Mouse (Mus musculus) intestine, postnatal 0 days (tissue): ENCODE data around the gene Shisa8. TPM values are rescaled to one million over a fixed set of nuclear protein-coding genes. Genes with fewer than 3 reads are reported as not detected.
A peak's percentile ranks its signal among the peaks of the same experiment; 100 is the strongest.

ENCODE experiments used
- ATAC-seq: fragments of 200-750 bp; cut with Nextera tagmentation; 2 replicates; pipeline ENCODE4 v1.8.0; 2017; ENCODE audit warnings: mild to moderate bottlenecking, moderate TSS enrichment, moderate library complexity
- H3K27ac ChIP-seq: fragments of 300-500 bp; sonication (generic); 2 replicates; pipeline ENCODE4 v1.5.1; 2014; ENCODE audit warnings: mild to moderate bottlenecking, low read depth, low read length, moderate library complexity
- H3K27me3 ChIP-seq: fragments of 300-500 bp; sonication (generic); replicated peaks from 2 replicates; pipeline ENCODE4 v1.6.1; 2014; ENCODE audit warnings: low read length, mixed read lengths; ENCODE audit not compliant: control insufficient read depth, insufficient read depth
- H3K36me3 ChIP-seq: fragments of 300-500 bp; sonication (generic); 2 replicates; pipeline ENCODE4 v1.6.1; 2014; ENCODE audit warnings: mild to moderate bottlenecking, moderate library complexity; ENCODE audit not compliant: control insufficient read depth, insufficient read depth
- H3K4me1 ChIP-seq: fragments of 300-500 bp; sonication (generic); replicated peaks from 2 replicates; pipeline ENCODE4 v1.6.1; 2014; ENCODE audit warnings: antibody characterized with exemption, low read length, mixed read lengths; ENCODE audit not compliant: control insufficient read depth, insufficient read depth
- H3K4me2 ChIP-seq: fragments of 300-500 bp; sonication (generic); replicated peaks from 2 replicates; pipeline ENCODE4 v1.6.1; 2014; ENCODE audit warnings: low read depth, mild to moderate bottlenecking, moderate library complexity
- H3K4me3 ChIP-seq: fragments of 300-500 bp; sonication (generic); 2 replicates; pipeline ENCODE4 v1.5.1; 2014; ENCODE audit warnings: low read depth, low read length
- H3K9ac ChIP-seq: fragments of 300-500 bp; sonication (generic); 2 replicates; pipeline ENCODE4 v1.6.1; 2014; ENCODE audit warnings: mild to moderate bottlenecking, low read depth, low read length
- H3K9me3 ChIP-seq: fragments of 300-500 bp; sonication (generic); 2 replicates; pipeline ENCODE4 v1.6.1; 2016; ENCODE audit warnings: mixed run types; ENCODE audit not compliant: control insufficient read depth
- CTCF ChIP-seq: sonication (generic); IDR thresholded peaks from 2 replicates; pipeline ENCODE4 v1.5.1; 2016; ENCODE audit warnings: low read depth, mild to moderate bottlenecking, control low read depth, antibody characterized with exemption, moderate library complexity
- WGBS: fragments of 180-500 bp; shearing (Covaris S2); extraction: QIAGEN DNeasy Blood & Tissue Kit; methylation state at CpG from one replicate; pipeline ENCODE4 v1.1.7; 2014; 5-methylcytosine and 5-hydroxymethylcytosine counted together
- polyA plus RNA-seq: library from polyadenylated mRNA; unstranded; fragments of >200 nt; fragmentation: Nextera tagmentation; extraction: Ambion mirVana; gene quantifications from 2 replicates; pipeline ENCODE4 v1.2.1, GENCODE M21; 2015

The Shisa8 gene
- polyA plus RNA-seq, 1 experiment from 2014 or later = not detected

DNA sequence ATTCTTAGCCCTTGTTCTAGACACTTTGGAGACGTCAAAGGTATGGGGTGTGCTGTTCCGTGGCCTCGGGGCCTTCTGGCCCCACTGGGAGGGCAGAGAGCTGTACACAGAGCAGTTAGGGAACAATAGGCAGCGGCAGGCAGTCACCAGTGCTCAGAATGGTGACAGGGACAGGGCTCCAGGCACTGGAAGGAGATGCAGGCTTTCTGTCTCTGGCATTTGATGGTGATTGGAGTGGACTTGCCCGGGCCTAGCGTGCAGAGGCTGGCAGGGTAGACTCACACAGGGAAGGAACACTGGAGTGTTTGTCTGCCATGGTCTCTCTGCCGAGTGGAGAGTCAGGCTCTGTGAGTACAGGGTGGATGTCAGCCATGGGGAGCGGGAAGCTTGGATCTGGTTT is 20.0 kb downstream of the Shisa8 start:
- H3K9me3 ChIP-seq = no peaks in the 10 kb centered on the region
- H3K4me2 ChIP-seq = no peak overlapping the region
- WGBS = 90% methylated on average over 8 of the region's 8 CpGs
- no peak overlapping the region for H3K4me3 ChIP-seq
- H3K36me3 ChIP-seq = peaks cover 85% of the 10 kb centered on the region
- H3K27me3 ChIP-seq = no peaks in the 10 kb centered on the region
- no peak for ATAC-seq
- no peak overlapping the region for H3K27ac ChIP-seq
- no peaks in the 10 kb centered on the region for H3K4me1 ChIP-seq
- TF ChIP-seq CTCF = no peak
- no peak overlapping the region for H3K9ac ChIP-seq

DNA sequence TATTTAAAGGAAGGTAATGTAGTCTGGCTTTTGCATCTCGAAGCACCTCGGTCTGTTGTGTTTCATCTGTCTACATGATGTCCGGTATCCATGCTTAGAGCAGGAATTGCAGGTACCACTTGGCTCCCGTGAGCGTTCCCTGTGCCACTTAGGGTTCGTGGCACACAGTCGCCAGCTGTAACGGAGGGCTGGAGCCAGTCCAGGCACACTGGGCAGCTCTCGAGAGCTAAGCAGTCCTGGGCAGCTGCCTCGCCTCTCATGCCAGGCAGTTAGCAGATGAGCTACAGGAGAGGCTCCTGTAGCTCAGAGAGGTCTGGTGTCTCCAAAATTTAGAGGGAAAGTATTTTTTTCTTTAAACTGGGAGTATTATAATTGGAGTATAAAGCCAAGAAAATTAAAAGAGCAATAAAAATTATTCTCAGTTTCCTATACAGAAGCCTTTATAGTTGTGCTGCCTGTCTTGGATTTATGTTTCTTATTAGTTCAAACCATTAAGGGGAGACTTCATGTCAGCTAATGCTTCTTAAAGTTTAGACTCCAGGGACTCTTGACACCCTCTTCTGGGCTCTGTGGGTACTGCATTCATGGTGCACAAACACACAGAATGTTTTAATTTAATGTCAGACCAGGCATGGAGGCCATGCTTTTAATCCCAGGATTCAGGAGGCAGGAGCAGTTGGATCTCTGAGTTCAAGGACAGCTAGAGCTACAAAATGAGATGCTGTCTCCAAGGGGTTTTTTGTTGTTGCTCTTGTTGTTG is 24.0 kb downstream of the Shisa8 start:
- H3K36me3 ChIP-seq = peaks cover 84% of the 10 kb centered on the region
- 96% methylated on average over 10 of the region's 10 CpGs for WGBS
- no peak overlapping the region for H3K27ac ChIP-seq
- H3K4me2 ChIP-seq = no peak overlapping the region
- peak; percentile 69 for TF ChIP-seq CTCF
- H3K27me3 ChIP-seq = no peaks in the 10 kb centered on the region
- no peak overlapping the region for H3K4me3 ChIP-seq
- H3K9me3 ChIP-seq = no peaks in the 10 kb centered on the region
- H3K4me1 ChIP-seq = no peaks in the 10 kb centered on the region
- ATAC-seq = no peak
- no peak overlapping the region for H3K9ac ChIP-seq

DNA sequence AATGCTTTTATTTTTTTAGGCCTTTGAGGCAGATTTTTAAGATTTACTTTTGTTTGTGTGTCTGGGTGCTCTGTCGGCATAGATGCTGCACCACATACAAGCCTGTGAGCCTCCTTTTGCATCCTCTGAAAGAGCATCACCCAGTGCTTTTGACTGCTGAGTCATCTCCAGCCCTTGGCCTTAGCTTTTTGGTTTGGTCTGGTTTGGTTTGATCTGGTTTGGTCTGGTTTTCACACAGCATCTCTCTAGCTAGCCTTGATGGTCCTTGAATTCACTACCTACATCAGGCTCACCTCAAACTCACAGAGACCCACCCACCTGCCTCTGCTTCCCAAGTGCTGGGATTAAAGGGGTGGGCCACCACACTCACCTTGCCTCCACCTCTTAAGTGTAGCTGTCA is 24.7 kb downstream of the Shisa8 start:
- no peak for TF ChIP-seq CTCF
- no peak for ATAC-seq
- no peaks in the 10 kb centered on the region for H3K27me3 ChIP-seq
- no peak overlapping the region for H3K27ac ChIP-seq
- no peak overlapping the region for H3K9ac ChIP-seq
- H3K4me1 ChIP-seq = no peaks in the 10 kb centered on the region
- 100% methylated on average over 1 of the region's 1 CpGs for WGBS
- H3K4me2 ChIP-seq = no peak overlapping the region
- no peak overlapping the region for H3K4me3 ChIP-seq
- peaks cover 84% of the 10 kb centered on the region for H3K36me3 ChIP-seq
- H3K9me3 ChIP-seq = no peaks in the 10 kb centered on the region

DNA sequence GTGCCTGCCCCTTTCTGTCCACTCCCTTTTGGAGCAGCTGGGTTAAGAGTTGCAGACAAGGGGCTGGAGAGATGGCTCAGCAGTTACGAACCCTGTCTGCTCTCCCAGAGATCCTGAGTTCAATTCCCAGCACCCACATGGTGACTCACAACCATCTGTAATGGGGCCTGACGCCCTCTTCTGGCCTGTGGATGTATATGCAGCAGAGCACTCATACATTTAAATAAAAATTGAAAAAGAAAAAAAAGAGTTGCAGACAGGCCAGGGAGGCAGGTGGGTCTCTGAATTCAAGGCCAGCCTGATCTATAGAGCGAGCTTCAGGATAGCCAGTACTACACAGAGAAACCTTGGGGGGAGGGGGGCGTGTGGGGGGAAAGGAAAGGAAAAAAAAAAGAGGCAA is 25.2 kb downstream of the Shisa8 start:
- peaks cover 84% of the 10 kb centered on the region for H3K36me3 ChIP-seq
- H3K4me2 ChIP-seq = no peak overlapping the region
- H3K4me3 ChIP-seq = no peak overlapping the region
- H3K9ac ChIP-seq = no peak overlapping the region
- WGBS = 86% methylated on average over 4 of the region's 4 CpGs
- H3K9me3 ChIP-seq = 0 out of 2 replicates have a peak, but pooled peaks cover 1% of the 10 kb centered on the region
- no peaks in the 10 kb centered on the region for H3K27me3 ChIP-seq
- ATAC-seq = no peak
- no peaks in the 10 kb centered on the region for H3K4me1 ChIP-seq
- no peak overlapping the region for H3K27ac ChIP-seq
- no peak for TF ChIP-seq CTCF

DNA sequence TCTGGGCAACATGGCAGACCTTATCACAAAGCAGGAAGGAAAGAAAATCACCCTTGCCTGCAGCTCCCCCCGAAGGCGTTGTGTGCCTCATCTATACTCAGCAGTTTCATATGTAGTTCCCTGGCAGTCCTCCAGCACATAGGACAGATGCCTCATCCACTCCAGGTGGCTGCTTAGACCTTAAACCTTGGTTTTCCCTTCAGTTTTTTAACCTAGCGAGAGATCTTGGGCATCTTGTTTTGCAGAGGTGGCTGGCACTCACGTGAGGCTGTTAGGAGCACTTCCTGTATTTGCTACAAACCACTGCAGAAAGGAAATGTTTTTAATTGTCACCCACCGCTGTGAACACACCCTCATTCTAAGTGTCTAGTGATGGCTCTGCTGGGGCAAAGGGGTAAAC is 25.7 kb downstream of the Shisa8 start:
- Histone ChIP-seq H3K27ac (0 out of 2 replicates have a peak overlapping the region, but pooled peaks have one; percentile 30), H3K9me3 (0 out of 2 replicates have a peak, but pooled peaks cover 3% of the 10 kb centered on the region), H3K4me3 (no peak overlapping the region), H3K36me3 (peaks cover 84% of the 10 kb centered on the region), H3K4me1 (no peaks in the 10 kb centered on the region), H3K27me3 (no peaks in the 10 kb centered on the region), H3K4me2 (no peak overlapping the region), H3K9ac (no peak overlapping the region)
- peak; percentile 11; the same call in 1 of the 2 replicates for TF ChIP-seq CTCF
- ATAC-seq = no peak
- 74% methylated on average over 5 of the region's 5 CpGs for WGBS

DNA sequence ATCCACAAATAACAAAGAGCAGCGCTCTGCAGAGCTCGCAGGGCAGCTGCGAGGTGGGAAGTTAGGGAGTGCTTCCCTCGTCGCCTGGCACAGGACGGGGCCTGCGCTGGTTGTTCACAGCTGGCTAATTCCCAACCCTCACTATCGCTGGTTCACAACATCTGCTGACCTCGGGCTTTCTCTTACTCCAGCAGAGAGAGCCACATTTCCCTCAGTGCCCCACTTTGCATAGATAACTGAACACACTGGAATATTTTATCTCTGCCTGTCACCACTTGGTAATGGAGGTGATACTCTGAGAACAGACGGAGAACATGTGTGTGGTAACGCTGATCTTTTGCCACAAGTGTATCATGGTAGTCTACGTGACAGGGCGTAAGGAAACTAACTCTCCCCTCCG is 26.5 kb downstream of the Shisa8 start:
- no peak for TF ChIP-seq CTCF
- 0 out of 2 replicates have a peak, but pooled peaks cover 3% of the 10 kb centered on the region for H3K9me3 ChIP-seq
- H3K27me3 ChIP-seq = no peaks in the 10 kb centered on the region
- no peaks in the 10 kb centered on the region for H3K4me1 ChIP-seq
- 0 out of 2 replicates have a peak overlapping the region, but pooled peaks have one; percentile 30 for H3K27ac ChIP-seq
- H3K4me2 ChIP-seq = no peak overlapping the region
- H3K4me3 ChIP-seq = no peak overlapping the region
- WGBS = 66% methylated on average over 14 of the region's 14 CpGs
- peaks cover 80% of the 10 kb centered on the region for H3K36me3 ChIP-seq
- no peak overlapping the region for H3K9ac ChIP-seq
- no peak for ATAC-seq
